Mouse (Mus musculus): ENCODE results near the gene Fam219a. TPM values are rescaled to one million over a fixed set of nuclear protein-coding genes. Genes with fewer than 3 reads are reported as not detected.

The Fam219a gene
- total RNA-seq, 1 experiment, result 2.9 TPM

- Histone ChIP-seq H3K4me1 (ENCODE audit: control insufficient read depth in 2 of 2, insufficient read depth in 2 of 2, low read length in 2 of 2, poor library complexity in 1 of 2) (peaks cover 0 to 5% of the 10 kb centered on the region in 2 experiments; a peak in 1 of 4 replicates), H3K9me3 (ENCODE audit: control insufficient read depth, insufficient read depth, low read depth, low read length) (no peaks in the 10 kb centered on the region), H3K4me3 (ENCODE audit: insufficient read depth in 1 of 2, low read depth in 1 of 2, low read length in 2 of 2, poor library complexity in 1 of 2, severe bottlenecking in 1 of 2) (peak overlapping the region; percentile 81 to 84), H3K27ac (ENCODE audit: insufficient read depth, low read depth, low read length, poor library complexity, severe bottlenecking) (no peak overlapping the region), H3K9ac (ENCODE audit: insufficient read depth, low read depth, low read length, poor library complexity, severe bottlenecking) (peak overlapping the region; percentile 73), H3K36me3 (ENCODE audit: control insufficient read depth, insufficient read depth, low read length, poor library complexity, severe bottlenecking) (no peaks in the 10 kb centered on the region)
- DNase-seq (ENCODE audit: low read depth, low spot score), result no peak
- TF ChIP-seq HCFC1 (IDR thresholded peaks at IDR 0.05; ENCODE audit: borderline replicate concordance, insufficient read depth, low read length), result no peak
- TF ChIP-seq CHD2 (IDR thresholded peaks at IDR 0.05; ENCODE audit: low read depth, low read length), result no peak
- TF ChIP-seq ZNF384 (IDR thresholded peaks at IDR 0.05; ENCODE audit: low read depth, low read length), result no peak
- no peak for TF ChIP-seq MAFK (IDR thresholded peaks at IDR 0.05; ENCODE audit: insufficient read depth, low read depth, low read length)
- TF ChIP-seq ZC3H11A (IDR thresholded peaks at IDR 0.05; ENCODE audit: borderline replicate concordance, low read depth, low read length), result no peak
- in situ Hi-C loops (cut with MboI; ENCODE audit: low sequenced_read_pairs in 2 of 2, unreplicated experiment in 2 of 2), result loop anchor here in 1 of 2 experiments (25.0 kb wide), 1 partner anchor 143 kb away; the partner anchor contains the start of genes Dctn3 and Rpp25l
Measured at GRCm38 (mm10) chr4:41568682-41569410, 492 bp downstream of the Fam219a start.

- no peaks in the 10 kb centered on the region for H3K36me3 ChIP-seq (ENCODE audit: control insufficient read depth, insufficient read depth, low read length, poor library complexity, severe bottlenecking)
- H3K9ac ChIP-seq (ENCODE audit: insufficient read depth, low read depth, low read length, poor library complexity, severe bottlenecking), result no peak overlapping the region
- H3K4me3 ChIP-seq (ENCODE audit: insufficient read depth in 1 of 2, low read depth in 1 of 2, low read length in 2 of 2, poor library complexity in 1 of 2, severe bottlenecking in 1 of 2), result peak overlapping the region; percentile 81 to 84; a peak in 3 of 4 replicates
- H3K27ac ChIP-seq (ENCODE audit: insufficient read depth, low read depth, low read length, poor library complexity, severe bottlenecking), result no peak overlapping the region
- TF ChIP-seq CHD2 (IDR thresholded peaks at IDR 0.05; ENCODE audit: low read depth, low read length) (no peak), ZC3H11A (IDR thresholded peaks at IDR 0.05; ENCODE audit: borderline replicate concordance, low read depth, low read length) (no peak), ZNF384 (IDR thresholded peaks at IDR 0.05; ENCODE audit: low read depth, low read length) (no peak), MAFK (IDR thresholded peaks at IDR 0.05; ENCODE audit: insufficient read depth, low read depth, low read length) (no peak), HCFC1 (IDR thresholded peaks at IDR 0.05; ENCODE audit: borderline replicate concordance, insufficient read depth, low read length) (no peak)
- in situ Hi-C loops (cut with MboI; ENCODE audit: low sequenced_read_pairs in 2 of 2, unreplicated experiment in 2 of 2), result loop anchor here in 1 of 2 experiments (25.0 kb wide), 1 partner anchor 144 kb away; the partner anchor contains the start of genes Dctn3 and Rpp25l
- H3K9me3 ChIP-seq (ENCODE audit: control insufficient read depth, insufficient read depth, low read depth, low read length), result no peaks in the 10 kb centered on the region
- no peak for DNase-seq (ENCODE audit: low read depth, low spot score)
- H3K4me1 ChIP-seq (ENCODE audit: control insufficient read depth in 2 of 2, insufficient read depth in 2 of 2, low read length in 2 of 2, poor library complexity in 1 of 2), result peaks cover 0 to 5% of the 10 kb centered on the region in 2 experiments; a peak in 1 of 4 replicates
Measured at GRCm38 (mm10) chr4:41568239-41568638, 1.1 kb downstream of the Fam219a start.

DNA sequence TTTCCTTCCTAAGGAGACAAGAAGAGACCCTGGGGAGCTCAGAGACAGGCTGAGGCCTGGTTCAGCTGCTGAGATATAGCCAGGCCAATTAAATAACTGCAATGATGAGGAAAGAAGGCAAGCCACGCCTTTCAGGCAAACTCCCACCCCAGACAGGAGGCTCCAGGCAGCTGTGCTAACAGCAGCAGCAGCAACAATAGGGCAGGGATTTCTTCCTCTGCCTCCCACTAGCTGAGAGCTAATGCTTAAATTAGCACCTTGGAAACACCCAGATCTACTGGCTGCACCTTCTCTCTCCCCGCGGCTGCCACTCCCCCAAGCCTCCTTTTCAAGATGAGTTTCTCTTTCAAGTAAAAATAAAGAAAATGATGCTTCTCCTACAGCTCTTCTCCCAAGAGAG, 3.2 kb downstream of the Fam219a start:
- Histone ChIP-seq H3K4me3 (ENCODE audit: insufficient read depth in 1 of 2, low read depth in 1 of 2, low read length in 2 of 2, poor library complexity in 1 of 2, severe bottlenecking in 1 of 2) (no peak overlapping the region), H3K9ac (ENCODE audit: insufficient read depth, low read depth, low read length, poor library complexity, severe bottlenecking) (no peak overlapping the region), H3K9me3 (ENCODE audit: control insufficient read depth, insufficient read depth, low read depth, low read length) (no peaks in the 10 kb centered on the region), H3K27ac (ENCODE audit: insufficient read depth, low read depth, low read length, poor library complexity, severe bottlenecking) (no peak overlapping the region), H3K4me1 (ENCODE audit: control insufficient read depth in 2 of 2, insufficient read depth in 2 of 2, low read length in 2 of 2, poor library complexity in 1 of 2) (peaks cover 0 to 5% of the 10 kb centered on the region in 2 experiments; a peak in 1 of 4 replicates), H3K36me3 (ENCODE audit: control insufficient read depth, insufficient read depth, low read length, poor library complexity, severe bottlenecking) (no peaks in the 10 kb centered on the region)
- TF ChIP-seq ZNF384 (IDR thresholded peaks at IDR 0.05; ENCODE audit: low read depth, low read length) (no peak), MAFK (IDR thresholded peaks at IDR 0.05; ENCODE audit: insufficient read depth, low read depth, low read length) (no peak), ZC3H11A (IDR thresholded peaks at IDR 0.05; ENCODE audit: borderline replicate concordance, low read depth, low read length) (no peak), HCFC1 (IDR thresholded peaks at IDR 0.05; ENCODE audit: borderline replicate concordance, insufficient read depth, low read length) (no peak), CHD2 (IDR thresholded peaks at IDR 0.05; ENCODE audit: low read depth, low read length) (no peak)
- in situ Hi-C loops (cut with MboI; ENCODE audit: low sequenced_read_pairs in 2 of 2, unreplicated experiment in 2 of 2), result loop anchor here in 1 of 2 experiments (25.0 kb wide), 1 partner anchor 146 kb away; the partner anchor contains the start of genes Dctn3 and Rpp25l
- no peak for DNase-seq (ENCODE audit: low read depth, low spot score)

DNA sequence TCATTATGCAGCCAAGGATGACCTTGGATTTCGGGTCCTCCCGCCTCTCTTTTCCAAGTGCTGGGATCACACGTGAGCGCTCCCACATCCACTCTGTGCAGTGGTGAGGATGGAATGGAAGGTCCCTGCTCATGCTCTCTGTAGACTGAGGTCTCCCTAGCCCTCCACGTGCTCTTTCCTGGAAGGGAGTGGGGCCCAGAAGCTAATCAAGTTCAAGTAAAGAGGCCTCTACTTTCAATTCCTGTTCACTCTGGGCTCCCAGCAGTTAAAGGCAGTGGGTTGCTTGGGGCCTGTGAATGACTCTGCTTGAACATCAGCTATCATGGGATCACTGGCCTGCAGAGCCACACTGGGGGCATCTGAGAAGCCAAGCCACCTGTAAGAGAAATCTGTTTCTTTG, 6.0 kb downstream of the Fam219a start:
- H3K9ac ChIP-seq (ENCODE audit: insufficient read depth, low read depth, low read length, poor library complexity, severe bottlenecking), result no peak overlapping the region
- no peaks in the 10 kb centered on the region for H3K9me3 ChIP-seq (ENCODE audit: control insufficient read depth, insufficient read depth, low read depth, low read length)
- H3K4me3 ChIP-seq (ENCODE audit: insufficient read depth in 1 of 2, low read depth in 1 of 2, low read length in 2 of 2, poor library complexity in 1 of 2, severe bottlenecking in 1 of 2), result no peak overlapping the region
- TF ChIP-seq ZNF384 (IDR thresholded peaks at IDR 0.05; ENCODE audit: low read depth, low read length), result no peak
- TF ChIP-seq CHD2 (IDR thresholded peaks at IDR 0.05; ENCODE audit: low read depth, low read length), result no peak
- no peak for TF ChIP-seq HCFC1 (IDR thresholded peaks at IDR 0.05; ENCODE audit: borderline replicate concordance, insufficient read depth, low read length)
- H3K4me1 ChIP-seq (ENCODE audit: control insufficient read depth in 2 of 2, insufficient read depth in 2 of 2, low read length in 2 of 2, poor library complexity in 1 of 2), result peaks cover 0 to 2% of the 10 kb centered on the region in 2 experiments; a peak in 1 of 4 replicates
- DNase-seq (ENCODE audit: low read depth, low spot score), result no peak
- no peaks in the 10 kb centered on the region for H3K36me3 ChIP-seq (ENCODE audit: control insufficient read depth, insufficient read depth, low read length, poor library complexity, severe bottlenecking)
- in situ Hi-C loops (cut with MboI; ENCODE audit: low sequenced_read_pairs in 2 of 2, unreplicated experiment in 2 of 2), result loop anchor here in 1 of 2 experiments (25.0 kb wide), 1 partner anchor 149 kb away; the partner anchor contains the start of genes Dctn3 and Rpp25l
- H3K27ac ChIP-seq (ENCODE audit: insufficient read depth, low read depth, low read length, poor library complexity, severe bottlenecking), result no peak overlapping the region

Data from ES-E14 (cell line).